Mouse (Mus musculus): Measurements from ENCODE around the gene Uba7.
A peak's percentile ranks its signal among the peaks of the same experiment; 100 is the strongest.

GRCm38 (mm10) chr9:107950460-107951355 lies 24.6 kb upstream of the Uba7 start:
- TF ChIP-seq CTCF (IDR thresholded peaks at IDR 0.05; ENCODE audit: control insufficient read depth, insufficient read depth, insufficient read length) (no peak), USF1 (IDR thresholded peaks at IDR 0.05; ENCODE audit: low read depth) (no peak), MAX (IDR thresholded peaks at IDR 0.05) (peak; percentile 82), MYOG (IDR thresholded peaks at IDR 0.05; ENCODE audit: control insufficient read depth, extremely low read depth, insufficient read length) (no peak), CEBPB (IDR thresholded peaks at IDR 0.05; ENCODE audit: low read depth) (no peak), MYOD1 (IDR thresholded peaks at IDR 0.05; ENCODE audit: control insufficient read depth, insufficient read length, low read depth) (no peak), FOSL1 (IDR thresholded peaks at IDR 0.05; ENCODE audit: insufficient read depth, low read length, poor library complexity, severe bottlenecking) (no peak)
